Comparison of ENCODE assay signal across 27 mouse cellular contexts in genomic region chr1:134896008-134896407, GRCm38 (mm10).
"Had no signal": no experiment of that assay in that cellular context is flagged by ENCODE, and none has a peak within 500 bp of the region (broad histone marks: within the 10 kb centered on the region; RNA-seq: fewer than 3 reads in every experiment).

No protein-coding gene starts in this region.

- H3K27ac ChIP-seq: embryonic facial prominence, embryonic 10.5 days; embryonic facial prominence, embryonic 12.5 days; embryonic facial prominence, embryonic 13.5 days; embryonic facial prominence, embryonic 15.5 days; forebrain, embryonic 10.5 days; forebrain, embryonic 12.5 days; forebrain, embryonic 13.5 days; forebrain, embryonic 15.5 days; heart, adult 2 months; heart, embryonic 10.5 days had no signal

- H3K4me3 ChIP-seq: embryonic facial prominence, embryonic 10.5 days; embryonic facial prominence, embryonic 12.5 days; embryonic facial prominence, embryonic 13.5 days; embryonic facial prominence, embryonic 15.5 days; erythroblast, embryonic 14.5 days; forebrain, embryonic 10.5 days; forebrain, embryonic 12.5 days; forebrain, embryonic 13.5 days; forebrain, embryonic 15.5 days; heart, adult 2 months; heart, embryonic 10.5 days had no signal

- DNase-seq: cerebellum, adult 18-20 months; cerebellum, adult 2 months; cerebellum, adult 8-10 months; cerebellum, adult 9-11 months; cerebellum, postnatal 10 days; cerebellum, postnatal 14 days; cerebellum, postnatal 25 days; cerebellum, postnatal 36 days; embryo, embryonic 11 days; forebrain, postnatal 0 days; gastrocnemius, postnatal 14 days; gastrocnemius, postnatal 25 days; gastrocnemius, postnatal 36 days; heart, adult 18-20 months; heart, adult 2 months had no signal

- H3K4me1 ChIP-seq: embryonic facial prominence, embryonic 10.5 days; embryonic facial prominence, embryonic 12.5 days; embryonic facial prominence, embryonic 13.5 days; embryonic facial prominence, embryonic 15.5 days; forebrain, embryonic 10.5 days; forebrain, embryonic 12.5 days; forebrain, embryonic 13.5 days; forebrain, embryonic 15.5 days; heart, embryonic 10.5 days had no signal

- ATAC-seq: forebrain, embryonic 13.5 days; forebrain, embryonic 14.5 days; forebrain, embryonic 15.5 days; forebrain, embryonic 16.5 days; forebrain, postnatal 0 days had no signal

- H3K27me3 ChIP-seq: embryonic facial prominence, embryonic 12.5 days; embryonic facial prominence, embryonic 13.5 days; embryonic facial prominence, embryonic 15.5 days; forebrain, embryonic 12.5 days; forebrain, embryonic 13.5 days; forebrain, embryonic 15.5 days had no signal

- H3K9me3 ChIP-seq: embryonic facial prominence, embryonic 10.5 days; embryonic facial prominence, embryonic 12.5 days; embryonic facial prominence, embryonic 13.5 days; embryonic facial prominence, embryonic 15.5 days; forebrain, embryonic 10.5 days; forebrain, embryonic 12.5 days; forebrain, embryonic 13.5 days; forebrain, embryonic 15.5 days; heart, embryonic 10.5 days had no signal
